Mouse (Mus musculus) gastrocnemius, postnatal 4 days (tissue): ENCODE data around the gene Nceh1. TPM values are rescaled to one million over a fixed set of nuclear protein-coding genes. Genes with fewer than 3 reads are reported as not detected.

ENCODE experiments used
- DNase-seq, 2 experiments: peaks; one replicate each; pipeline ENCODE4 v3.0.0; 2021 to 2022; ENCODE audit warnings: low spot score in 2 of 2, mixed read lengths in 2 of 2
- total RNA-seq, 2 experiments: library from RNA; stranded (reverse); gene quantifications; 2 replicates each; pipeline ENCODE4 v1.2.3; 2021

Gene Nceh1
- total RNA-seq, 2 experiments from 2014 or later: 10.1 to 11.0 TPM

DNA sequence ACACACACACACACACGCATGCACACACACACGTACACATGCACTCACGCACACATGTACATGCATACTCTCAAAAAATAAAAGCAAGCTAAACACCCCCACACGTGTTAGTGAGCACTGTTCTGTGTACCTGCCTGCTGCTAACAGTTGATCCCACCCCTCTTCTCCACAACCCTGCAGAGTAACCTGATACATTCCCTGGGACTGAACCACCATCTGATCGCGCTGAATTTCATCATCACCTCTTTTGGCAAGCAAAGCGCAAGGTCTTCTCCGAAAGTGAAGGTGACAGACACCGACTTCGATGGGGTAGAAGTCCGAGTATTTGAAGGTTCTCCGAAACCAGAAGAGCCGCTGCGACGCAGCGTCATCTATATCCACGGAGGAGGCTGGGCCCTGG lies 39.7 kb downstream of the Nceh1 start:
- DNase-seq: no peak

DNA sequence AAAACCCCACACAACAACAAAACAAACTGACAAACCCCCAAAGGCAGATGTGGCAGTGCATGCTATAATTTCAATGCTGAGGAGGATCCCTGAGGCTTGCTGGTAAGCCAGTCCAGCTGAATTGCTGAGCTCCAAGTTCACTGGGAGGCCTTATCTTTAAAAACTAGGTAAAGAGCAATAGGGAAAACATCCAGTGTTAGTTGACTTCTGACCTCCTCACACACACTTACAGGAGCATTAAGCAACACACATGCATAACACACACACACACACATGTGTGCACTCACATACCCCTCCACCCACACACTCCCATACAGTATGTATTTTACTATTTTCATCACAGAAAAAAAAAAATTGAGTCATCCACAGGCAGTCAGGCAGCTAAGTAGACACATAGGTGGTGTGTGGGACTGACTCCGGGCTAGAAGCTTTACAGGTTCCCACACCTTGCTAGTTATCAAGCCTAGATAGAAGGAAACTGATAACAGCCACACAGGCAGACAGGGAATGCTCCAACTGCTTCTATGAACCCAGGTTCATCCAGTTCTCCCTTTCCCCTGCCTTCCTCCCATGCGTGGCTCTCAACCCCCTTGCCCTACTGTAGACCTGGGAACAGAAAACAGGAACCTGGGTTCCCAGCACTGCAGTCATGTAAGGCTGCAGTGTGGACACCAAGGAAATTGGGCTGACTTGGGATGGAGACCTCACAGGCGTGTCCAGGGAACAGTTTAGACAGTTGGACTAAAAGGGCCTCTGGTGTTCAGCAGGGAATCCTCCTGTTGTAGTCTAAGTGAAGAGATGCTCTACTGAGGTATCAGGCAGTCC lies 45.1 kb downstream of the Nceh1 start:
- no peak for DNase-seq

GRCm38 (mm10) chr3:27228530-27229309 lies 46.0 kb downstream of the Nceh1 start:
- DNase-seq: no peak

DNA sequence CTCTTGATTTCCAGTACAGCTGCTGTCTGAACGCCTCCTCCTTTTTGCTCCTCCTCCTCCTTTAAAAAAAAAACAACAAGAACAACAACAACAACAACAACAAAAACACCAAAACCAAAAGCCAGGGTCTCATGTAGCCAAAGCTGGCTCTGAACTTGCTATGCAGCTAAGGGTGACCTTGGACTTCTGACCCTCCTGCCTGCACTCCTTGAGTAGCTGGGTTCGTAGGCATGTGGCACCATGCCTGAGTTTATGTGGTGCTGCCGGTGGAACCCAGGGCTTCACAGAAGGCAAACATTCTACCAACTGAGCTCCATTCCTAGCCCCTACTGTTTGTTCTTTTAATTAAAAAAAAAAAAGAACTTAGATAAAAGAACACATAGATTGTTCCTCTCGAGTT lies 50.6 kb downstream of the Nceh1 start:
- no peak for DNase-seq

- DNase-seq: no peak
These were observed 51.1 kb downstream of the Nceh1 start for GRCm38 (mm10) chr3:27233841-27234240.

DNA sequence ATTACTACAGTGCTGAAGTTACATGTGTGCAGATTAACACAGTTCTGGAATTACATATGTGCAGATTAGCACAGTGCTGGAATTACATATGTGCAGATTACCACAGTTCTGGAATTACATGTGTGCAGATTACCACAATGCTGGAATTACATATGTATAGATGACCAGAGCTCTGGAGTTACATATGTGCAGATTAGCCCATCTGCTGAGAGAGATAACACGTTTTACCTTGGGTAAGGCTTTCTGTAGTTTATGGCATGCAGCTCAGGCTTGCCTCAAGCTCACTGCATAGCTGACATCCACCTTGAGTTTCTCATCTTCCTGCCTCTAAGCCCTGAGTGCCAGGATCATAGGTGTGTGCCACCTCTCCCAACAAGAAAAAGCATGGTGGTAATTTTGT lies 52.2 kb downstream of the Nceh1 start:
- no peak for DNase-seq

DNA sequence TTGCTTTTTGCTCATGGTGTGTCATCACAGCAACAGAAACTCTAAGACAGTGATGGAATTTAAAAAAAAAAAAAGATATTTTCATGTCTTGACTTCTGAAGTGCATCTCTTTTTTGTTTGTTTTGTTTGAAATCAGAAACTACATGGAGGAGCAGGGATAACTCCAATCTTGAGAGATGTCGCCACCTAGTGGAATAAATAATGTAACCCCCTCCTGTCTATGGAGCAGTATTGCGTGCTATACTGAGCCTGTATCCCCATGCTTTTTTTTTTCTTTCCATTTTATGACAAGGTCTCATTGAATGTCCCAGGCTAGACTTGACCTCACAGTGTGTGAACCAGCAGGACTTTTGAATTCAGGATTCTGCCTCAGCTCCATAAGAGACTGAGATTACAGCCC lies 54.5 kb downstream of the Nceh1 start:
- DNase-seq: peak in 1 of 2 experiments; percentile 25

- no peak for DNase-seq
These were observed 55.8 kb downstream of the Nceh1 start for GRCm38 (mm10) chr3:27238563-27238962.

- DNase-seq: no peak
These were observed 56.8 kb downstream of the Nceh1 start for GRCm38 (mm10) chr3:27239568-27239967.

GRCm38 (mm10) chr3:27241864-27242263 lies 59.1 kb downstream of the Nceh1 start:
- DNase-seq: no peak

DNA sequence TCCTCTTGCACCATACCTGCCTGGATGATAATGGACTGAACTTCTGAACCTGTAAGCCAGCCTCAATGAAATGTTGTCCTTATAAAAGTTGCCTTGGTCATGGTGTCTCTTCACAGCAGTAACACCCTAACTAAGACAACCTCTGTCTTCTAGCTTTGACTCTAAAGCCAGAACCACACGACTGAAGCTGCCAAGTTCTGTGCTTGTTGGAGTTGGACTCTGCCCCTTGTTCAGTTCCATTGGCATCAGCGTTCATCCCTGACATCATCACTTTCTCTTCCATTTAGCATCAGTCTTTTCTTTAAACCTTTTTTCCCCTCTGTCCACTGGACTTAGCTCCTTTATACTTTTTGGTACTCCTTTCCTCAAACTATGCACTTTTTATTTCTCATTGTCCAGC lies 63.4 kb downstream of the Nceh1 start:
- DNase-seq: no peak

DNA sequence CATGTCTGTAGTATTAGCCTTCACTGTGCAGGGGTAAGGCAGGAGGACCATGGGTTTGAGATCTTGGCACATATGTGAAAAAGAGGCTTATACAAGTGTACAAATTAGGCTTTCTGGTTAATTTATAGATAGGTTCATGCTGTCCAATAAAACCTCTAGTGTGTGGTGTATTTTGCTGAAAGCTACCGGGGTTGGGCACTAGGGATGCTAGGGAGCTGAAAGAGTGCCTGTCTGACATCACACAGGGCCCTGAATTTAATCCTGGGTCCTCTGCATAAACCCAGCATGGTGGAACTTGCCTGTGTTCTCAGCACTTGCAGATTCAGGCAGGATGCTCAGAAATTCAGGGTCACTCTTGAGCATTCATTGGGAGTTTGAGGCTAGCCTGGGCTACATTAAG lies 65.0 kb downstream of the Nceh1 start:
- no peak for DNase-seq

DNA sequence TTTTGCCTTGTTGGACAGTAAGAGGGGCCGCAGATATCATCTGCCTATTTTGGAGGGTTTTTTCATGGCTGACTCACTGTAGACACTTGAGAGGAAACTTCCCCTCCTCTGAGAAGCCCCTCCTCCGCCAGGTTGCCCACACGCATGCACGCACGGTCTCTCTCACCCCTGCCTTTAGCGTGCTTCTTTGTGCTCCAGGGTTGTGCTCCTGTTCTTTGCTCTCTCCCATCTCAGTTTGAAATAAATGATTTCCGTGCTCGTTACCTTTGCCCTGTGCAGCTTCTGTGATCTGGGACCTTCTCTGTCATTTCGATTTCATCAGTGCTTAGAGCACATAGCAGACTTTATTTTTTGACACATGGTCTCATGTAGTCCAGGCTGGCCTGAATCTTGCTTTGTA lies 66.3 kb downstream of the Nceh1 start:
- DNase-seq: no peak

GRCm38 (mm10) chr3:27250936-27251335 lies 68.2 kb downstream of the Nceh1 start:
- DNase-seq: no peak

GRCm38 (mm10) chr3:27258461-27258860 lies 75.7 kb downstream of the Nceh1 start:
- DNase-seq: no peak

GRCm38 (mm10) chr3:27260393-27260792 lies 77.6 kb downstream of the Nceh1 start:
- no peak for DNase-seq

- no peak for DNase-seq
These were observed 84.6 kb downstream of the Nceh1 start for GRCm38 (mm10) chr3:27267327-27267726.

GRCm38 (mm10) chr3:27267887-27268286 lies 85.1 kb downstream of the Nceh1 start:
- DNase-seq: no peak

DNA sequence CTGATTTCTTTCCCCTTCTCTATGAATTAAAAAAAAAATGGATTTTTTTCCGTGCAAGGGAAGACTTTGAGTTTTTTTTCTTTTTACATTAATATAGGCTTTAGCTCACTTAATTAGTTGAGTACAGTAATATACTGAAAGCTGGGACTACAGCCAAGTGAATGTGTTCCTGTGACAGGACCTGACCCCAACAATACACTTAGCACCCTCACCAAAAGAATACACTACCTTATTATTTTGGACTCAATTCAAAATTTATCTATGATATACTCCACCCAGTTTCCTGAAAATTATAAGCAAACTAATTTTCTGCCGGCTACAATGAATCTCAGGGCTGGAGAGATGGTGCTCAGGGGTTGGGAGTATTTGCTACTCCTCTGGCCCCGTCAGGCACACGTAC lies 86.4 kb downstream of the Nceh1 start:
- DNase-seq: no peak

DNA sequence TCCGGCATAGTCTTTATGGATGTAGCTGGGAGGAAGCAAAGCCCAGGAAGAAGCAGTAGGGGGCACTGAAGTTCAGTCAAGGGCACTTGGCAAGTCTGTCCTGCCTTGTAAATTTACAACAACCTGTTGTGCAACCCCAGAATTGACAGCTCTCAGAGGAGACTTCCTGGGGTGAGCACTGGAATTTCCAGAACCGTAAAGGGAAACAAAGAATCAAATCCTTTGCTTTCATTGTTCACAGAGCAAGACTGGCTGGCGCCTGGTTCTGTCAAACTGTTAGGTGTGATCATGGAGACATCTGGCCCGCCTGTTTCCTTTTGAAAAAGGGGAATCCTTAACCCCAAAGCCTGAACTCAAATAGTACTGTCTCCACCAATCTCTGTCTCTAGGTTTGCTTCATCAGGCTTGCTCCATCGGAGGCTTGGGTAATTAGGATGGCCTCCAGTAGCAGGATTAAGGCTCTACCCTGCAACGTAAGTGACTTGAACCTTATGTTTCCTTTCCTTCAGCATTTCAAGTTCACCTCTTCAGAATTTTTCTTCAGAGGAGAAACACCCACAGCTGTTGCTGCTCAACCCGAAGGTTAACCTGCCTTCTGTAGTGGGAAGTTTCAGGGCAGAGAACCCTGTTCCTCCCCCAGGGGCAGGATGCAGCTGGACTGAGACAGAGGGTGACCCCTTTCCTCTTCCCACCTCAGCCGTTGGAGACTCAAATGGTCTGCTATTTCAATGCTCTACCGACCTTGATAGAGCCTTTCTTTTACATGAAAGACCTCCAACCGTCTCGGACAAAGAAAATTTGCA lies 87.6 kb downstream of the Nceh1 start:
- DNase-seq: no peak

- DNase-seq: no peak
These were observed 90.4 kb downstream of the Nceh1 start for GRCm38 (mm10) chr3:27272926-27273745.
